Mouse (Mus musculus): ENCODE measurements around the gene Nav1. TPM values are rescaled to one million over a fixed set of nuclear protein-coding genes. Genes with fewer than 3 reads are reported as not detected.

The Nav1 gene
- polyA plus RNA-seq, 1 experiment from 2014 or later: 13.3 TPM

DNA sequence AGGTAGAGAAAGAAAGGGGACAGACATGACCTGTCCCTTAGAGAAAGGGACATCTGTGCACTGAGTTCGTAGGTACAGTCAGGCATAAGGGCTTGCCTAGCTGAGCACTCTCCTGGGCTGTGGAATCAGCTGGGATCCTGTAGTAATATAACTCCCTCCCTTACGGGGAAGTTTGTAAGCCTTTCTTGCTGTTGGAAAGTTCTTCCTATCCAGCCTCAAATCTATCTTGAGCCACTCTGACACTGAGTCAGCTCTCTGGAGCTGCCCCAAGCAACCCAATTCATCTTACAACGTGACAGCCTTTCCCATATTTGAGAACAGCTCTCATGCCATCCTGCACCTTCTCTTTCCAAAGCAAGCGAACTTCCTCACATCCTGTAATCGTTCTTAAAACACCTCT, 1.6 kb downstream of the Nav1 start:
- Histone ChIP-seq H3K4me2 (no peak overlapping the region), H3K4me3 (ENCODE audit: low read depth, low read length) (no peak overlapping the region), H3K9me3 (ENCODE audit: control insufficient read depth, low read length) (no peaks in the 10 kb centered on the region), H3K4me1 (ENCODE audit: control insufficient read depth, insufficient read depth, low read length) (peaks cover 7% of the 10 kb centered on the region), H3K36me3 (ENCODE audit: control insufficient read depth, insufficient read depth, low read length) (no peaks in the 10 kb centered on the region), H3K9ac (ENCODE audit: low read length) (no peak overlapping the region; the same call in 1 of the 2 replicates), H3K27ac (ENCODE audit: low read depth, low read length) (no peak overlapping the region), H3K27me3 (ENCODE audit: control insufficient read depth, insufficient read depth, low read length) (no peaks in the 10 kb centered on the region)
- WGBS: 84% methylated on average over 5 of the region's 5 CpGs
- no peak for ATAC-seq (ENCODE audit: low FRiP score)
- peak; percentile 21 for DNase-seq (ENCODE audit: low spot score, missing footprints)

- Histone ChIP-seq H3K27me3 (ENCODE audit: control insufficient read depth, insufficient read depth, low read length) (no peaks in the 10 kb centered on the region), H3K9me3 (ENCODE audit: control insufficient read depth, low read length) (no peaks in the 10 kb centered on the region), H3K4me1 (ENCODE audit: control insufficient read depth, insufficient read depth, low read length) (peaks cover 14% of the 10 kb centered on the region), H3K4me2 (no peak overlapping the region), H3K4me3 (ENCODE audit: low read depth, low read length) (no peak overlapping the region), H3K36me3 (ENCODE audit: control insufficient read depth, insufficient read depth, low read length) (no peaks in the 10 kb centered on the region), H3K27ac (ENCODE audit: low read depth, low read length) (no peak overlapping the region), H3K9ac (ENCODE audit: low read length) (no peak overlapping the region)
- ATAC-seq (ENCODE audit: low FRiP score) (no peak), DNase-seq (ENCODE audit: low spot score, missing footprints) (peak; percentile 59)
- 83% methylated on average over 7 of the region's 7 CpGs for WGBS
Measured at GRCm38 (mm10) chr1:135604361-135605052, 2.6 kb downstream of the Nav1 start.

DNA sequence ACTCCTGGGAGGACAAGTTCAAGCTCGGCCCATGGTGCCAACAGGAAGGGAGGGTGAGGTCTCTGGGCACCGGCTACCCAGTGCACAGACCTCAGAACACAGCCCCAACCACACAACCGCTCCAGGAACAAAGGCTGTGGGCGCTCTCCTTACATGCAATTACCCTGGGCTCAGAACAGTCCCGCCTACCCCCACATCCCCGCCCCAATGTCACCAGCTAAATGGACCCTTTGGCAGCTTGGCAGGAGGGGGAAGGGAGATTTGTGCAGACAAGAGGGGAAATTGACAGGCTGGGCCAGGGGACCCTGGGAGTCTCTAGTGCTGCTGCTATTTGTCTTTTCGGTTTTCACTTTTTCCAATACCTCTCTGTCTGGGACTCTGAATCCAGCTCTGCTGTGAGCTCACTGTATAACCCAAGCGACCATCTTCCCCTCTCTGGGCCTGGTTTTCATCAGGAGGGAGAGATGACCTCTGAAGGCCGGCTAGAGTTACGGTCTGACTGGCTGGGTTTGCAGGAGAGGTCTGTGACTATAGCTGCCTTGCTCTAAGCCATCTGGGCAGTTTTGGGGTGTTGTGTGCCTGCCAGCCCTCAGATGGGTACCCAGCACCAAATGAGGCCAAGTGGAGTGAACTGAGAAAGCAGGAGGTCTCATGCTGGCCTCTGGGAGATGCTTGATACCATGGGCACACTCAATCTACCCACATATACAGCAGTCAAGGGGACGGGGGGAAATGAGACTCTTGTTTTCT, 3.8 kb downstream of the Nav1 start:
- Histone ChIP-seq H3K27me3 (ENCODE audit: control insufficient read depth, insufficient read depth, low read length) (no peaks in the 10 kb centered on the region), H3K9me3 (ENCODE audit: control insufficient read depth, low read length) (no peaks in the 10 kb centered on the region), H3K4me2 (no peak overlapping the region), H3K4me3 (ENCODE audit: low read depth, low read length) (no peak overlapping the region), H3K4me1 (ENCODE audit: control insufficient read depth, insufficient read depth, low read length) (peaks cover 14% of the 10 kb centered on the region), H3K36me3 (ENCODE audit: control insufficient read depth, insufficient read depth, low read length) (no peaks in the 10 kb centered on the region), H3K27ac (ENCODE audit: low read depth, low read length) (peak overlapping the region; percentile 11; the same call in 1 of the 2 replicates), H3K9ac (ENCODE audit: low read length) (peak overlapping the region; percentile 18; the same call in 1 of the 2 replicates)
- ATAC-seq (ENCODE audit: low FRiP score) (peak; percentile 54; the same call in 1 of the 2 replicates), DNase-seq (ENCODE audit: low spot score, missing footprints) (peak; percentile 83)
- 37% methylated on average over 11 of the region's 11 CpGs for WGBS

DNA sequence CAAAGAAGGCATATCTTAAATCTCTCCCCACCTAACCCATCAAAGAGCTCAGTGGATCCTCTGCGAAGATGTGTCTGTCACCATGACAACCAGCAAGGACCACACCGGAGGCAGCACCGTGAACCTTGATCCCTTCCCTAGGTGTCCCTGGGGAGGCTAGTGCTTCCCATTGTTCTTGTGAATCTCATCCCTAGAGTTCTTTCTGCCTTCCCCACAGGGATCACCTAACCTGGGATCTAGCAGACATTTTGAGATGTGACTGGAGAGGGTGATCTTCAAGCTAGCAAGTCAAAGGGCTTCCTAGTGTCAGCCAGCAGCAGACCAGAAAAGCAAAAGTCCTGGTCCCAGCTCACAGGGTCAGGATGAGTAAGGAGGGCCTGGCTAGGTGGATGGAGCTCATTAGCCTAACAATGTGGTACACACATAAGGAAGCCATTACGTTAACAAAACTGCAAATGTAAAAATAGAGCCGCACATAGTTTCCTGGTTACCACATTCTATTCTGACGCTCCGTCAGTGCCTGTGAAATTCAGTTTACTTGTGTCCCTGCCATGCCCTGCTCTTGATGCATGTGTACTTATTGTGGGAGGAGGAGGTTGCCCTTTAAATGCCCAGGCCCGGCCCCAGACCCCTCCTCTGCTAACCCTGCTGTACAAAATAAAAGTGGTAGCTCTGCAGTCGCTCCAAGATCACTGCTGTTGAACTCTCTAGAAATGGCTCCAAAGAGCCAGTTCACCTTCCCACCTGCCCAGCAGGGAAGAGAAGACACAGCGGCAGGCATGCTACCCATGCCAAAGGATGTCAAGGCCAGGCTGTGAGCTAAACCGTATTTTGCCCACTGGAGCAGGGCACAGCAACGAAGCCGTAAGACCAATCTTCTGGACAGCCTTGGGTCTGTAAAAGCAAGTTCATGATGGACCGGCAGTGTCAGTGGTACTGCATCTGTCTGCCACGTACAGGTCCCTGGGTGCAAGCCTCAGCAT, 6.8 kb downstream of the Nav1 start:
- peaks cover 14% of the 10 kb centered on the region for H3K4me1 ChIP-seq (ENCODE audit: control insufficient read depth, insufficient read depth, low read length)
- H3K9me3 ChIP-seq (ENCODE audit: control insufficient read depth, low read length): no peaks in the 10 kb centered on the region
- 50% methylated on average over 15 of the region's 15 CpGs for WGBS
- no peaks in the 10 kb centered on the region for H3K27me3 ChIP-seq (ENCODE audit: control insufficient read depth, insufficient read depth, low read length)
- no peak overlapping the region for H3K27ac ChIP-seq (ENCODE audit: low read depth, low read length)
- H3K4me2 ChIP-seq: no peak overlapping the region
- H3K36me3 ChIP-seq (ENCODE audit: control insufficient read depth, insufficient read depth, low read length): no peaks in the 10 kb centered on the region
- ATAC-seq (ENCODE audit: low FRiP score) (no peak), DNase-seq (ENCODE audit: low spot score, missing footprints) (peak; percentile 70)
- no peak overlapping the region for H3K4me3 ChIP-seq (ENCODE audit: low read depth, low read length)
- no peak overlapping the region for H3K9ac ChIP-seq (ENCODE audit: low read length)

- no peak for DNase-seq (ENCODE audit: low spot score, missing footprints)
- Histone ChIP-seq H3K27ac (ENCODE audit: low read depth, low read length) (no peak overlapping the region), H3K4me3 (ENCODE audit: low read depth, low read length) (no peak overlapping the region), H3K27me3 (ENCODE audit: control insufficient read depth, insufficient read depth, low read length) (no peaks in the 10 kb centered on the region), H3K9ac (ENCODE audit: low read length) (no peak overlapping the region), H3K4me2 (no peak overlapping the region), H3K9me3 (ENCODE audit: control insufficient read depth, low read length) (no peaks in the 10 kb centered on the region), H3K36me3 (ENCODE audit: control insufficient read depth, insufficient read depth, low read length) (no peaks in the 10 kb centered on the region), H3K4me1 (ENCODE audit: control insufficient read depth, insufficient read depth, low read length) (peaks cover 11% of the 10 kb centered on the region)
- no peak for ATAC-seq (ENCODE audit: low FRiP score)
- WGBS: 79% methylated on average over 8 of the region's 8 CpGs
Measured at GRCm38 (mm10) chr1:135598251-135598879, 8.7 kb downstream of the Nav1 start.

- Histone ChIP-seq H3K4me1 (ENCODE audit: control insufficient read depth, insufficient read depth, low read length) (no peaks in the 10 kb centered on the region; the same call in 1 of the 2 replicates), H3K9ac (ENCODE audit: low read length) (no peak overlapping the region), H3K27ac (ENCODE audit: low read depth, low read length) (no peak overlapping the region), H3K27me3 (ENCODE audit: control insufficient read depth, insufficient read depth, low read length) (no peaks in the 10 kb centered on the region), H3K9me3 (ENCODE audit: control insufficient read depth, low read length) (no peaks in the 10 kb centered on the region), H3K4me2 (no peak overlapping the region), H3K36me3 (ENCODE audit: control insufficient read depth, insufficient read depth, low read length) (no peaks in the 10 kb centered on the region), H3K4me3 (ENCODE audit: low read depth, low read length) (no peak overlapping the region)
- WGBS: 41% methylated on average over 9 of the region's 9 CpGs
- DNase-seq (ENCODE audit: low spot score, missing footprints): no peak
- no peak for ATAC-seq (ENCODE audit: low FRiP score)
Measured at GRCm38 (mm10) chr1:135594279-135594903, 12.7 kb downstream of the Nav1 start.

DNA sequence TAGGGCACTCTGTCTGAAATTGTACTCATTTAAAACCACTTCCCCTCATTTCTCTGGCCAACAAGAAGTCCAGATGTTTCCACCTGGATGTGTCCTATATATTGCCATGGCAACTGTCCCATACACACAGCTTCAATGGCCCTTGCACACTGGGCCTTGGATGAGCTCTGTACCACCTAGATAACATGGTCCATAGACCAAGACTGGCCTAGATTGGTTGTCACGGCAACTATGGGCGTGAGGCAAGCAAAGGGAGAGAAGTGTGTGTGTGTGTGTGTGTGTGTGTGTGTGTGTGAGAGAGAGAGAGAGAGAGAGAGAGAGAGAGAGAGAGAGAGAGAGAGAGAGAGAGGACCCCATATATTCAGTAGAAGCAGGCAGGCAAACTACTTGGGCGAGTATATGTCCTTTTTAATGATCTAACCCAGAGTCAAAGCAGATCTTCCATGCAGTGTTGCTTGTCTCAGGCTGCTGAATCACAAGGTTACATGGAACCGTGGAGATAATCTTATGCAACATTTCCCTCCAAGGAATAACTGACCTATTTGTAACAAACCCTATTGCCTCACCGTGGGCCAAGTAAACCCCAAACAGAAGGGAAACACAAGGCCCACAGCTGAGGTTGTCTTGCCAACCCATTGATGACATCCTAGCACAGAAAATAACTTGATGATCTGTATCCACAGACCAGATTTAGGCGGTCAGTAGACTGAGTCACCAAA, 13.4 kb downstream of the Nav1 start:
- DNase-seq (ENCODE audit: low spot score, missing footprints): peak; percentile 79
- WGBS: 86% methylated on average over 6 of the region's 6 CpGs
- no peaks in the 10 kb centered on the region for H3K36me3 ChIP-seq (ENCODE audit: control insufficient read depth, insufficient read depth, low read length)

DNA sequence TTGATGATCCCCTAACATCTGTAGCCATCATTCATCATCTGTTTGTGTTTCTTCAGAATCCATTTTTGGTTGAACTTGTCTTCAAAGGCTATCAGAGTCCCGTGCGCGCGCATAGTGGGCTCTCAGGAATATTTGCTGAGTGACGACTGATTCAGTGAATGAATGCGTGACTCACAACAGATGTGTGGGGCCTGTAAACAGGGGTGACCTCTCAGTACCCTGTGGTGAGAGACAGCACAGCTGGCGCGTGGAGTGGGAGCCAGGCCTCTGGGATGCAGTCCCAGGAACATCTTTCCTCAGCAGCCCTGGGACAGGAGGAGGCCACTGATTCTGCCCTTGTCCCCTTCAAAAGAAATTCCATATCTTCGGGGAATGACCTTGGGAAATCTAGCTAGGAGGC, 16.3 kb downstream of the Nav1 start:
- ATAC-seq (ENCODE audit: low FRiP score) (no peak), DNase-seq (ENCODE audit: low spot score, missing footprints) (no peak)
- WGBS: 80% methylated on average over 9 of the region's 9 CpGs
- H3K9me3 ChIP-seq (ENCODE audit: control insufficient read depth, low read length): no peaks in the 10 kb centered on the region
- no peak overlapping the region for H3K9ac ChIP-seq (ENCODE audit: low read length)
- no peak overlapping the region for H3K4me2 ChIP-seq
- H3K36me3 ChIP-seq (ENCODE audit: control insufficient read depth, insufficient read depth, low read length): no peaks in the 10 kb centered on the region
- no peak overlapping the region for H3K27ac ChIP-seq (ENCODE audit: low read depth, low read length)
- no peaks in the 10 kb centered on the region; the same call in 1 of the 2 replicates for H3K4me1 ChIP-seq (ENCODE audit: control insufficient read depth, insufficient read depth, low read length)
- H3K4me3 ChIP-seq (ENCODE audit: low read depth, low read length): no peak overlapping the region
- no peaks in the 10 kb centered on the region for H3K27me3 ChIP-seq (ENCODE audit: control insufficient read depth, insufficient read depth, low read length)

More for the DNA sequence above, 13.4 kb downstream of the Nav1 start:
- ATAC-seq (ENCODE audit: low FRiP score): no peak
- no peak overlapping the region for H3K27ac ChIP-seq (ENCODE audit: low read depth, low read length)
- H3K9me3 ChIP-seq (ENCODE audit: control insufficient read depth, low read length): no peaks in the 10 kb centered on the region
- H3K9ac ChIP-seq (ENCODE audit: low read length): no peak overlapping the region
- no peak overlapping the region for H3K4me2 ChIP-seq
- H3K27me3 ChIP-seq (ENCODE audit: control insufficient read depth, insufficient read depth, low read length): no peaks in the 10 kb centered on the region
- no peaks in the 10 kb centered on the region; the same call in 1 of the 2 replicates for H3K4me1 ChIP-seq (ENCODE audit: control insufficient read depth, insufficient read depth, low read length)
- no peak overlapping the region for H3K4me3 ChIP-seq (ENCODE audit: low read depth, low read length)

Data from midbrain, embryonic 11.5 days (tissue).